8 mouse cellular contexts compared by ENCODE assay signal in genomic region chr8:123752773-123753468, GRCm38 (mm10). TPM values are rescaled to one million over a fixed set of nuclear protein-coding genes. Genes with fewer than 3 reads are reported as not detected.
DNase-seq lines count a peak whose midpoint lies in the region; ATAC-seq lines count a peak whose summit lies in the region.

No protein-coding gene starts in this region.

- peak; percentile 49 for ATAC-seq in heart, embryonic 15.5 days (replicated peaks; ENCODE audit: insufficient number of reproducible peaks, insufficient read depth, low FRiP score, low read depth)
- ATAC-seq in forebrain, embryonic 16.5 days, result peak; percentile 69
- ATAC-seq in midbrain, embryonic 15.5 days (replicated peaks), result no peak

- WGBS in heart, embryonic 15.5 days, result 52% methylated on average over 13 of the region's 13 CpGs
- WGBS in forebrain, embryonic 16.5 days, result 36% methylated on average over 13 of the region's 13 CpGs
- WGBS in midbrain, embryonic 15.5 days, result 50% methylated on average over 13 of the region's 13 CpGs

- H3K27ac ChIP-seq in heart, embryonic 15.5 days, result peak overlapping the region; percentile 30; the same call in 1 of the 2 replicates
- 0 out of 2 replicates have a peak overlapping the region, but pooled peaks have one; percentile 13 for H3K27ac ChIP-seq in forebrain, embryonic 16.5 days (ENCODE audit: low read length)
- H3K27ac ChIP-seq in midbrain, embryonic 15.5 days, result 0 out of 2 replicates have a peak overlapping the region, but pooled peaks have one; percentile 62

- H3K4me2 ChIP-seq in heart, embryonic 15.5 days, result no peak overlapping the region
- no peak overlapping the region for H3K4me2 ChIP-seq in forebrain, embryonic 16.5 days (ENCODE audit: low read length)
- H3K4me2 ChIP-seq in midbrain, embryonic 15.5 days, result no peak overlapping the region

- H3K27me3 ChIP-seq in heart, embryonic 15.5 days, result peaks cover 6% of the 10 kb centered on the region; the same call in 1 of the 2 replicates
- no peaks in the 10 kb centered on the region for H3K27me3 ChIP-seq in forebrain, embryonic 16.5 days (replicated peaks; ENCODE audit: control insufficient read depth, insufficient read depth, low read length)
- no peaks in the 10 kb centered on the region for H3K27me3 ChIP-seq in midbrain, embryonic 15.5 days (replicated peaks)

- H3K36me3 ChIP-seq in heart, embryonic 15.5 days, result no peaks in the 10 kb centered on the region
- no peaks in the 10 kb centered on the region for H3K36me3 ChIP-seq in forebrain, embryonic 16.5 days (ENCODE audit: control insufficient read depth, insufficient read depth)
- no peaks in the 10 kb centered on the region for H3K36me3 ChIP-seq in midbrain, embryonic 15.5 days (replicated peaks)

- no peaks in the 10 kb centered on the region for H3K9me3 ChIP-seq in heart, embryonic 15.5 days (replicated peaks)
- H3K9me3 ChIP-seq in forebrain, embryonic 16.5 days (ENCODE audit: control insufficient read depth, low read length), result no peaks in the 10 kb centered on the region
- H3K9me3 ChIP-seq in midbrain, embryonic 15.5 days, result no peaks in the 10 kb centered on the region

- no peak for DNase-seq in heart, postnatal 25 days (ENCODE audit: low spot score)
- peak; percentile 49 for DNase-seq in MN1 (ENCODE audit: low spot score)
- no peak for DNase-seq in layer of hippocampus, adult 8-10 months (ENCODE audit: low spot score in 2 of 2)
- no peak for DNase-seq in urinary bladder, postnatal 14 days (ENCODE audit: low spot score)
- DNase-seq in layer of hippocampus, adult 18-20 months (ENCODE audit: low spot score in 2 of 2), result no peak

- H3K4me3 ChIP-seq in heart, embryonic 15.5 days, result no peak overlapping the region
- no peak overlapping the region for H3K4me3 ChIP-seq in forebrain, embryonic 16.5 days (replicated peaks; ENCODE audit: low read length)
- no peak overlapping the region for H3K4me3 ChIP-seq in midbrain, embryonic 15.5 days

- peaks cover 32% of the 10 kb centered on the region for H3K4me1 ChIP-seq in heart, embryonic 15.5 days (replicated peaks)
- peaks cover 18% of the 10 kb centered on the region for H3K4me1 ChIP-seq in forebrain, embryonic 16.5 days (replicated peaks; ENCODE audit: control insufficient read depth, insufficient read depth, low read length)
- peaks cover 31% of the 10 kb centered on the region for H3K4me1 ChIP-seq in midbrain, embryonic 15.5 days

- H3K9ac ChIP-seq in heart, embryonic 15.5 days, result no peak overlapping the region
- no peak overlapping the region for H3K9ac ChIP-seq in forebrain, embryonic 16.5 days (replicated peaks; ENCODE audit: low read depth, low read length)
- H3K9ac ChIP-seq in midbrain, embryonic 15.5 days, result no peak overlapping the region

- intact Hi-C loops in heart, postnatal 25 days (cut with DNase I), result no loop called here

RNA-seq across cellular contexts. Expression of gene Rab4a, which starts 52.9 kb away (rescaled TPM):
- polyA plus RNA-seq in heart, embryonic 15.5 days (2015; fragmentation: Nextera tagmentation; extraction: Ambion mirVana), result 26.9 and 32.1 TPM in 2 replicates
- 1 to 10 TPM; 8.2 to 8.7 TPM for total RNA-seq in heart, postnatal 25 days (2021)
- polyA plus RNA-seq in forebrain, embryonic 16.5 days (2015; fragmentation: Nextera tagmentation; extraction: Ambion mirVana), result 82.6 and 83.8 TPM in 2 replicates
- polyA plus RNA-seq in midbrain, embryonic 15.5 days (2015; fragmentation: Nextera tagmentation; extraction: Ambion mirVana), result 73.5 and 76.3 TPM in 2 replicates
- 10 to 100 TPM; 42.9 to 44.6 (median 43.4) TPM for total RNA-seq in layer of hippocampus, adult 8-10 months (2022)
- total RNA-seq in layer of hippocampus, adult 18-20 months (2021), result 10 to 100 TPM; 42.6 to 44.8 TPM

Comparison
In these comparisons a context has a peak if more than half of its experiments do, and no peak if none do; other contexts are left out.
1. RNA of gene Rab4a, which starts 52.9 kb away (total RNA-seq): 42.6 to 44.8 TPM in layer of hippocampus, adult 18-20 months and 42.9 to 44.6 TPM in layer of hippocampus, adult 8-10 months; 8.2 to 8.7 TPM in heart, postnatal 25 days; every median in the first group is over 4 times any median in the second.
2. Peak in every context shown above with its lines, with median percentiles within 50 percentile points of each other: H3K27ac ChIP-seq.